Mouse (Mus musculus): ENCODE data around the gene Peli3. TPM values are rescaled to one million over a fixed set of nuclear protein-coding genes. Genes with fewer than 3 reads are reported as not detected.

Gene Peli3
- total and polyA plus RNA-seq, 3 experiments = 0.08 to 0.33 TPM; not detected in 1

DNA sequence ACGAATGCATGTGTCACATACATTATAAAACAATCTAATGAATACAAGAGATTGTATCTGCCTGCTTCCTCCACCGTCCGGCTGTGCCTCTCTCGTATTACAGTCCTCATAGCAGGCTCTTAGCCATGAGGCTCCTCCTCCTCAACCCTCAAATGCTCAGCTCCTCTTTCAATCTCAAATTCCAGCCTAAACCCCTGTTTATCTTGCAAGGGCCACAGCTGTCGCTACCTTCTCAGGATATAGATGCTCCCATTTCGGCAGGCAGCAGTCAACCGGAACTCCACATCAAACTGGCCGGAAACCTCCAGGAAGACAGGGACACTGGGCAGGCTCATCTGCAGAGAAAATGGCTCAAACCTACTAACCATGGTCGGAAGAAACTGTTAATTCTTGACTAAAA is 44.0 kb downstream of the Peli3 start:
- H3K27ac ChIP-seq (ENCODE audit: control insufficient read depth, low read depth, low read length) = no peak overlapping the region
- H3K4me1 ChIP-seq (ENCODE audit: control insufficient read depth in 1 of 2, insufficient read depth in 2 of 2, low read length in 2 of 2) = no peaks in the 10 kb centered on the region
- H3K9me3 ChIP-seq (replicated peaks; ENCODE audit: insufficient read depth, low read length) = no peaks in the 10 kb centered on the region
- H3K36me3 ChIP-seq (ENCODE audit: control insufficient read depth in 1 of 2, insufficient read depth in 2 of 2, low read length in 2 of 2) = no peaks in the 10 kb centered on the region
- TF ChIP-seq GATA1 (IDR thresholded peaks at IDR 0.05; ENCODE audit: low read depth, low read length) = no peak
- TF ChIP-seq MXI1 (IDR thresholded peaks at IDR 0.05; ENCODE audit: low read depth, low read length) = no peak
- no peak for TF ChIP-seq JUND (IDR thresholded peaks at IDR 0.05; ENCODE audit: low read depth, low read length)
- no peak for TF ChIP-seq MYB (IDR thresholded peaks at IDR 0.05; ENCODE audit: low read depth, low read length)
- TF ChIP-seq RCOR1 (IDR thresholded peaks at IDR 0.05; ENCODE audit: low read depth, low read length) = no peak
- no peak for TF ChIP-seq TCF12 (IDR thresholded peaks at IDR 0.05; ENCODE audit: low read depth, low read length)
- no peak for TF ChIP-seq EP300 (IDR thresholded peaks at IDR 0.05; ENCODE audit: low read depth in 1 of 2, low read length in 2 of 2)
- TF ChIP-seq ZMIZ1 (IDR thresholded peaks at IDR 0.05; ENCODE audit: low read depth, low read length) = no peak
- no peak for TF ChIP-seq ZKSCAN1 (IDR thresholded peaks at IDR 0.05; ENCODE audit: low read depth, low read length)
- no peak for TF ChIP-seq NRF1 (IDR thresholded peaks at IDR 0.05; ENCODE audit: insufficient read depth, low read depth, low read length, poor library complexity, severe bottlenecking)
- no peaks in the 10 kb centered on the region for H3K27me3 ChIP-seq (ENCODE audit: control insufficient read depth in 1 of 2, insufficient read depth in 2 of 2, low read length in 2 of 2)
- H3K4me3 ChIP-seq (ENCODE audit: control insufficient read depth in 1 of 2, insufficient read depth in 1 of 2, low read depth in 2 of 2, low read length in 2 of 2) = no peak overlapping the region
- no peaks in the 10 kb centered on the region for H3K79me2 ChIP-seq (ENCODE audit: control insufficient read depth, insufficient read depth, low read length, poor library complexity)
- no peak overlapping the region for H3K9ac ChIP-seq (ENCODE audit: control insufficient read depth, low read depth, low read length, poor library complexity, severe bottlenecking)
- DNase-seq (ENCODE audit: low read depth, low spot score) = no peak

DNA sequence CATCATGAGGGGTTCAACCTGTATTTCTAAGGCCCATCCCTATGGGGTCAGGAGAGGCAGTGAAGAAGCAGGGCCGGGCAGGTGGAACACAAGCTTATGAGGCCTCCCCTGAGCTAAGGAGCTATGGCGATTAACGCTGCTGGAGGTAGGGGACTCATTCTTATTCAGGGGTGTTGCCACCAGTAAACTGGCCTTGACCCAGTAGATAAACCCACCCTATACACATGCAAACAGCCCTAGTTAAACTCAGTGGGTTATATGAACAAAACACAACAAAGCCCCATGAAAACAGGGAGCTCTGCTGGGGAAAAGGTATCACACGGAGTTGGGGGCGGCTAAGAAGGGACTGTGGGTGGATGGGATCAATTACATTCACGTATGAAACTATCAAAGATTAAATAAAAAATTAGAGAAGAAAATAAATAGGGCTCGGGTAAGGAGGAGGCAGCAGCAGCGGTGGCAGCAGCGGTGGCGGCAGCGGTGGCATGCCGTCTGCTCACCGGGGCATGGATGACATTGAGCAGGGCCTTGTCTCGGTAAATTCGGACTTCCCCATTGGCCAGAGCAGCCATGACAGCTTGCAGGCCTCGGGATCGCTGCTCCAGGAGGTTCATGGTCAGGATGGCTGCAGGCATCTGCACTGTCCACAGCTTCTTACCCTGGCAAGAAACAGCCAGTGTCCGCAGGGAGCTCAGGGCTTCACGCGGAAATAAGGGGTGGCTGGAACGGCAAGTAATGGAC is 46.0 kb downstream of the Peli3 start:
- no peaks in the 10 kb centered on the region for H3K79me2 ChIP-seq (ENCODE audit: control insufficient read depth, insufficient read depth, low read length, poor library complexity)
- H3K9ac ChIP-seq (ENCODE audit: control insufficient read depth, low read depth, low read length, poor library complexity, severe bottlenecking) = no peak overlapping the region
- DNase-seq (ENCODE audit: low read depth, low spot score) = no peak
- peaks cover 0 to 2% of the 10 kb centered on the region in 2 experiments; a peak in 1 of 4 replicates for H3K36me3 ChIP-seq (ENCODE audit: control insufficient read depth in 1 of 2, insufficient read depth in 2 of 2, low read length in 2 of 2)
- TF ChIP-seq USF1 (IDR thresholded peaks at IDR 0.05; ENCODE audit: low read depth, low read length) (no peak), ETS1 (IDR thresholded peaks at IDR 0.05; ENCODE audit: low read depth, low read length) (no peak), CHD2 (IDR thresholded peaks at IDR 0.05; ENCODE audit: low read length) (no peak), MAFK (IDR thresholded peaks at IDR 0.05; ENCODE audit: borderline replicate concordance, low read depth, low read length) (no peak), CHD1 (IDR thresholded peaks at IDR 0.05; ENCODE audit: low read depth, low read length) (no peak), GABPA (IDR thresholded peaks at IDR 0.05; ENCODE audit: low read depth, low read length) (no peak), TAL1 (IDR thresholded peaks at IDR 0.05; ENCODE audit: low read length) (no peak), NELFE (IDR thresholded peaks at IDR 0.05; ENCODE audit: low read depth, low read length) (no peak), MAZ (IDR thresholded peaks at IDR 0.05; ENCODE audit: low read depth, low read length) (no peak), TBP (IDR thresholded peaks at IDR 0.05; ENCODE audit: low read depth, low read length) (no peak)
- H3K4me1 ChIP-seq (ENCODE audit: control insufficient read depth in 1 of 2, insufficient read depth in 2 of 2, low read length in 2 of 2) = peaks cover 2 to 4% of the 10 kb centered on the region in 2 experiments; a peak in 2 of 4 replicates
- no peaks in the 10 kb centered on the region for H3K27me3 ChIP-seq (ENCODE audit: control insufficient read depth in 1 of 2, insufficient read depth in 2 of 2, low read length in 2 of 2)
- no peaks in the 10 kb centered on the region for H3K9me3 ChIP-seq (replicated peaks; ENCODE audit: insufficient read depth, low read length)
- H3K4me3 ChIP-seq (ENCODE audit: control insufficient read depth in 1 of 2, insufficient read depth in 1 of 2, low read depth in 2 of 2, low read length in 2 of 2) = no peak overlapping the region
- no peak overlapping the region for H3K27ac ChIP-seq (ENCODE audit: control insufficient read depth, low read depth, low read length)

Measured in MEL (cell line).